Mouse (Mus musculus) myocyte (in vitro differentiated cells): ENCODE measurements around the gene Ybx3.

ENCODE experiments used
- MYOD1 ChIP-seq, 3 experiments: IDR thresholded peaks; one replicate each; pipeline ENCODE4 v1.6.1; 2011; ENCODE audit warnings: control low read depth in 2 of 3, low read depth in 2 of 3, mild to moderate bottlenecking in 2 of 3, moderate library complexity in 1 of 3; ENCODE audit not compliant: insufficient read length in 2 of 3, control insufficient read depth in 1 of 3
- MYOG ChIP-seq, 3 experiments: IDR thresholded peaks; one replicate each; pipeline ENCODE4 v1.6.1; 2011; ENCODE audit warnings: control low read depth in 2 of 3, low read depth in 2 of 3, mild to moderate bottlenecking in 2 of 3; ENCODE audit not compliant: insufficient read length in 2 of 3, control insufficient read depth in 1 of 3, insufficient read depth in 1 of 3
- POLR2A ChIP-seq: IDR thresholded peaks from one replicate; pipeline ENCODE4 v1.6.1; 2011; ENCODE audit warnings: low read depth, mild to moderate bottlenecking, control low read depth, moderate library complexity; ENCODE audit not compliant: insufficient read length
- TCF3 ChIP-seq: IDR thresholded peaks from one replicate; pipeline ENCODE4 v1.6.1; 2011; ENCODE audit warnings: low read depth, control low read depth; ENCODE audit not compliant: insufficient read length
- USF1 ChIP-seq: IDR thresholded peaks from one replicate; pipeline ENCODE4 v1.6.1; 2011; ENCODE audit warnings: low read depth, mild to moderate bottlenecking, control low read depth, moderate library complexity

DNA sequence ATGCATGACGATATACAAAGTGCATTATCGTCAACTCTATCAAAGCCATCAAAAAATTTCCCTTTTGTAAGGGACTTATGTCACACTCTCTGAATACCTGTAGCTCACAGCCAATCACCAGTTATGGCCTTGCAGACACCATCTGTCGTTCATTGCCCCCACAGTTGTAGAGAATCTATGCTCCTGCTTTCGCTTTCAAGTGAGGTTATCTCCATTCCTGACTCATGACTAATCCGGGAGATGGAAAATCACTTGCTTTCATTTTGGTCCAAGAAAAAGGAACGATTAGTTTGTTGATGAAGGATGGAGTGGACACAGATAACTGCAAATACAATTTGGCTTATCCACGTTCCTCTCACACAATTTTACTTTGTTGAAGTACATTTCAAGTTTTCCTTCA lies 43.9 kb downstream of the Ybx3 start:
- TF ChIP-seq USF1 (no peak), TCF3 (no peak), MYOD1 (IDR thresholded peaks at IDR 0.05; ENCODE audit: control insufficient read depth in 1 of 3, insufficient read length in 2 of 3, low read depth in 2 of 3) (no peak), POLR2A (no peak), MYOG (IDR thresholded peaks at IDR 0.05; ENCODE audit: control insufficient read depth in 1 of 3, insufficient read depth in 1 of 3, insufficient read length in 2 of 3, low read depth in 2 of 3) (no peak)
